Mouse (Mus musculus) olfactory bulb, adult 2 months (tissue): ENCODE data around the gene Pnldc1.

ENCODE experiments used
- CTCF ChIP-seq: fragments of 200-500 bp; IDR thresholded peaks from 2 replicates; pipeline ENCODE4 v1.5.1; 2012; ENCODE audit warnings: low read depth, mild to moderate bottlenecking, low read length, moderate library complexity; ENCODE audit not compliant: insufficient read depth
- POLR2A ChIP-seq: fragments of 200-500 bp; IDR thresholded peaks from 2 replicates; pipeline ENCODE4 v1.6.1; 2012; ENCODE audit warnings: mild to moderate bottlenecking, low read depth, low read length, moderate library complexity; ENCODE audit not compliant: insufficient read depth

DNA sequence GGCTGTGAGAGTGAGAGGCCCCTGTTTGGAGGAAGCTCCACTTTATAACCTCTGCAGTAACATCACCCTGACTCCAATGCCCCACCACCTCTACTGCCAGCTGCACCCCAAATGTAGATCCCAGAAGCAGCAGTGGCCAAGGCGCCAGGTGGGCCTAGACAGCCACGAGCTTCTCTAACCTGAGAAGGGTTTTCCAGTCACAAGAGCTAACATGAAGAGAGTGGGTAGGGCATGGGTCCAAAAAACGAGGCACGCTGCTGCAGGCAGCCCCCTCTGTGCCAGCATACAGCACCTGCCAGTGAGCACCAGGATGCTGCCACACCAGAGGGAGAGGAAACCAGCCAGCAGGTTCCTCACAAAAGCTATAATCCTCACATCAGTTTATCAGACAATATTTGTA, 19.0 kb downstream of the Pnldc1 start:
- no peak for TF ChIP-seq CTCF
- TF ChIP-seq POLR2A: no peak
